Mouse (Mus musculus) ZHBTc4 (cell line): ENCODE data around the gene Hist1h3i.

ENCODE experiments used
- DNase-seq: peaks from one replicate; pipeline ENCODE4 v3.0.0-alpha.2; 2011; ENCODE audit warnings: low read depth, low spot score

Gene Hist1h3i

GRCm38 (mm10) chr13:21782361-21783254, 562 bp downstream of the Hist1h3i start:
- peak; percentile 69 for DNase-seq

GRCm38 (mm10) chr13:21781639-21782038, 1.5 kb downstream of the Hist1h3i start:
- DNase-seq, result no peak

GRCm38 (mm10) chr13:21781021-21781555, 2.1 kb downstream of the Hist1h3i start:
- peak; percentile 19 for DNase-seq

- DNase-seq, result peak; percentile 82
Measured at GRCm38 (mm10) chr13:21779767-21780731, 3.1 kb downstream of the Hist1h3i start, which contains the start of gene Hist1h1b. Hist1h1b (minus strand) TSS chr13:21780625.

- peak; percentile 93 for DNase-seq
Measured at GRCm38 (mm10) chr13:21778814-21779766, 4.1 kb downstream of the Hist1h3i start.

- DNase-seq, result no peak
Measured at GRCm38 (mm10) chr13:21755707-21756106, 27.5 kb downstream of the Hist1h3i start.

GRCm38 (mm10) chr13:21754294-21755001, 28.7 kb downstream of the Hist1h3i start:
- DNase-seq, result peak; percentile 51

GRCm38 (mm10) chr13:21753524-21754285, 29.5 kb downstream of the Hist1h3i start, which contains the start of the genes Hist1h2ak and Hist1h2bn:
Hist1h2ak (minus strand) TSS chr13:21753827.
Hist1h2bn (plus strand) TSS chr13:21754123.
- DNase-seq, result peak; percentile 94

GRCm38 (mm10) chr13:21753051-21753523, 30.1 kb downstream of the Hist1h3i start:
- DNase-seq, result no peak

GRCm38 (mm10) chr13:21752356-21752755, 30.8 kb downstream of the Hist1h3i start:
- DNase-seq, result peak; percentile 45

GRCm38 (mm10) chr13:21751827-21752226, 31.3 kb downstream of the Hist1h3i start:
- peak; percentile 18 for DNase-seq

GRCm38 (mm10) chr13:21751417-21751816, 31.8 kb downstream of the Hist1h3i start:
- DNase-seq, result no peak

- peak; percentile 97 for DNase-seq
Measured at GRCm38 (mm10) chr13:21750159-21751017, 32.8 kb downstream of the Hist1h3i start, which contains the start of gene Hist1h4k. Hist1h4k (minus strand) TSS chr13:21750505.

GRCm38 (mm10) chr13:21749387-21750158, 33.6 kb downstream of the Hist1h3i start:
- peak; percentile 52 for DNase-seq

GRCm38 (mm10) chr13:21745006-21745405, 38.2 kb downstream of the Hist1h3i start:
- DNase-seq, result no peak

GRCm38 (mm10) chr13:21734906-21735767, 48.0 kb downstream of the Hist1h3i start, which contains the start of gene Hist1h4j:
Hist1h4j (plus strand) TSS chr13:21735064.
- peak; percentile 94 for DNase-seq
